8 mouse cellular contexts compared by ENCODE assay signal in the genomic region with DNA sequence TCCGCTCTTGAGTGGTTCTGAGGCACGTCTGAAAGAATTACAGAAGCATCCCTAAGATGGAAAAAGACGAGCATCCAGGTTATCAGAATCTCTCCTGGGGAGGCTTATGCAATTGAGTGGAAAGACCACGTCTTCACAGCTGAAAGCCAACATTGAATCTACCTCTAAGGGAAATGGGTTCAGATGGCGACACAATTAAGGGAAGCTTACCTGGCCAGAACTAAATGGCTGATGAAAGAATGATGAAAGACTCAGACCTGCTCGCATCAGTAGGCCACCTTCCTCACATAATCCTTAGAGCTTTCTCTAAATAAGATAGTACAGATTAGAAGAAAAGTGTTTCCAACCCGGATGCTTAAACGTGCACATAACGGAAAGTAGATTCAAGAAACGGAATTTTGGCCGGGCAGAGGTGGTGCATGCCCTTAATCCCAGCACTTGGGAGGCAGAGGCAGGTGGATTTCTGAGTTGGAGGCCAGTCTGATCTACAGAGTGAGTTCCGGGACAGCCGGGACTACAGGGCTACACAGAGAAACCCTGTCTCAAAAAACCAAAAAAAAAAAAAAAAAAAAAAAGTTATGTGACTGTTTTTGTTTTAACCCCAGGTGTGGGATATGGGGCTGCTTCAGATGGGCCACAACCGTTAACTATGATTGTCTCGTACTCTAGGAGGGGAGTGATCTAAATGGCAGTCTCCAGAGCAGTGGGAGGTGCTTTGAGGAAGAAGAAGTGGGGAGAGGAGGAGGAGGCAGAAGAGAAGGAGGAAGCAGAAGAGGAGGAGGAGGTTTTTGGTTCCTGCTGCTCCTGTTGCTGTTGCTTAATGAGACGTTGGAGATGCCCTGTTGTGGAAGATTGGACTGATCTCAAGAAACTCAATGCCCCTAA. TPM values are rescaled to one million over a fixed set of nuclear protein-coding genes. Genes with fewer than 3 reads are reported as not detected.
A peak's percentile ranks its signal among the peaks of the same experiment; 100 is the strongest.
DNase-seq lines count a peak whose midpoint lies in the region; ATAC-seq and TF ChIP-seq lines count a peak whose summit lies in the region.

No protein-coding gene starts in this region.

- TF ChIP-seq POLR2A in kidney, adult 2 months (IDR thresholded peaks at IDR 0.05; ENCODE audit: low read depth, low read length) = no peak

- H3K9ac ChIP-seq in forebrain, embryonic 16.5 days (replicated peaks; ENCODE audit: low read depth, low read length) = peak overlapping the region; percentile 88
- H3K9ac ChIP-seq in liver, embryonic 14.5 days (replicated peaks) = peak overlapping the region; percentile 97
- peak overlapping the region; percentile 96 for H3K9ac ChIP-seq in stomach, embryonic 16.5 days (ENCODE audit: low read length)

- H3K27ac ChIP-seq in kidney, adult 2 months (ENCODE audit: insufficient read depth, low read depth, low read length) = peak overlapping the region; percentile 42
- peak overlapping the region; percentile 99 for H3K27ac ChIP-seq in forebrain, embryonic 16.5 days (ENCODE audit: low read length)
- H3K27ac ChIP-seq in liver, embryonic 14.5 days = peak overlapping the region; percentile 90
- H3K27ac ChIP-seq in stomach, embryonic 16.5 days (ENCODE audit: low read length) = peak overlapping the region; percentile 97

- peak overlapping the region; percentile 77 for H3K4me2 ChIP-seq in forebrain, embryonic 16.5 days (ENCODE audit: low read length)
- H3K4me2 ChIP-seq in liver, embryonic 14.5 days (ENCODE audit: low read depth) = peak overlapping the region; percentile 97
- peak overlapping the region; percentile 74 for H3K4me2 ChIP-seq in stomach, embryonic 16.5 days (ENCODE audit: low read depth, low read length)

- H3K36me3 ChIP-seq in kidney, adult 2 months (ENCODE audit: control insufficient read depth, insufficient read depth, low read length) = no peaks in the 10 kb centered on the region
- 0 out of 2 replicates have a peak, but pooled peaks cover 4% of the 10 kb centered on the region for H3K36me3 ChIP-seq in forebrain, embryonic 16.5 days (ENCODE audit: control insufficient read depth, insufficient read depth)
- no peaks in the 10 kb centered on the region for H3K36me3 ChIP-seq in liver, embryonic 14.5 days (replicated peaks; ENCODE audit: control insufficient read depth, insufficient read depth, low read depth)
- 0 out of 2 replicates have a peak, but pooled peaks cover 5% of the 10 kb centered on the region for H3K36me3 ChIP-seq in stomach, embryonic 16.5 days (ENCODE audit: control insufficient read depth, insufficient read depth, low read length)

- TF ChIP-seq EP300 in liver, embryonic 14.5 days (IDR thresholded peaks at IDR 0.05; ENCODE audit: low read depth) = no peak

- TF ChIP-seq CTCF in kidney, adult 2 months (conservative IDR thresholded peaks at IDR 0.05; ENCODE audit: insufficient read depth, insufficient read length, low read depth, low read length) = no peak
- TF ChIP-seq CTCF in liver, embryonic 14.5 days (IDR thresholded peaks at IDR 0.05; ENCODE audit: low read depth) = no peak

- H3K9me3 ChIP-seq in forebrain, embryonic 16.5 days (ENCODE audit: control insufficient read depth, low read length) = peaks cover 2% of the 10 kb centered on the region; the same call in 1 of the 2 replicates
- no peaks in the 10 kb centered on the region for H3K9me3 ChIP-seq in liver, embryonic 14.5 days (ENCODE audit: control insufficient read depth, low read length)
- peaks cover 5% of the 10 kb centered on the region; the same call in 1 of the 2 replicates for H3K9me3 ChIP-seq in stomach, embryonic 16.5 days (replicated peaks; ENCODE audit: control insufficient read depth, low read length)

- peak overlapping the region; percentile 98 for H3K4me3 ChIP-seq in kidney, adult 2 months (ENCODE audit: insufficient read depth, low read depth, low read length)
- peak overlapping the region; percentile 90 for H3K4me3 ChIP-seq in forebrain, embryonic 16.5 days (replicated peaks; ENCODE audit: low read length)
- peak overlapping the region; percentile 95 to 96 for H3K4me3 ChIP-seq in liver, embryonic 14.5 days (ENCODE audit: insufficient read depth in 1 of 2, low read depth in 2 of 2, low read length in 2 of 2)
- peak overlapping the region; percentile 92 for H3K4me3 ChIP-seq in stomach, embryonic 16.5 days (replicated peaks; ENCODE audit: low read length)

- H3K4me1 ChIP-seq in kidney, adult 2 months (ENCODE audit: control insufficient read depth, insufficient read depth, low read length) = peaks cover 2% of the 10 kb centered on the region; the same call in 1 of the 2 replicates
- peaks cover 26% of the 10 kb centered on the region for H3K4me1 ChIP-seq in forebrain, embryonic 16.5 days (replicated peaks; ENCODE audit: control insufficient read depth, insufficient read depth, low read length)
- peaks cover 49 to 53% of the 10 kb centered on the region in 2 experiments for H3K4me1 ChIP-seq in liver, embryonic 14.5 days (replicated peaks; ENCODE audit: control insufficient read depth in 2 of 2, insufficient read depth in 2 of 2, low read length in 1 of 2)
- H3K4me1 ChIP-seq in stomach, embryonic 16.5 days (ENCODE audit: control insufficient read depth, insufficient read depth, low read length) = peaks cover 16% of the 10 kb centered on the region

- DNase-seq in kidney, adult 2 months = no peak
- DNase-seq in kidney, adult 18-20 months = no peak
- DNase-seq in MEL-GATA-1-ER (ENCODE audit: extremely low read depth, low read depth) = peak; percentile 92
- DNase-seq in liver, embryonic 14.5 days (ENCODE audit: low read depth in 3 of 3, low spot score in 3 of 3) = no peak
- no peak for DNase-seq in urinary bladder, postnatal 36 days (ENCODE audit: low spot score in 2 of 2)
- no peak for DNase-seq in urinary bladder, adult 2 months (ENCODE audit: low spot score)

- no peak for ATAC-seq in forebrain, embryonic 16.5 days
- no peak for ATAC-seq in liver, embryonic 14.5 days (ENCODE audit: insufficient read depth)
- no peak for ATAC-seq in stomach, embryonic 16.5 days (ENCODE audit: insufficient read depth, low FRiP score)

- no peaks in the 10 kb centered on the region for H3K27me3 ChIP-seq in kidney, adult 2 months (replicated peaks; ENCODE audit: control insufficient read depth, insufficient read depth, low read length)
- no peaks in the 10 kb centered on the region for H3K27me3 ChIP-seq in forebrain, embryonic 16.5 days (replicated peaks; ENCODE audit: control insufficient read depth, insufficient read depth, low read length)
- H3K27me3 ChIP-seq in liver, embryonic 14.5 days (ENCODE audit: control insufficient read depth, insufficient read depth, low read length) = no peaks in the 10 kb centered on the region
- H3K27me3 ChIP-seq in stomach, embryonic 16.5 days (ENCODE audit: control insufficient read depth, insufficient read depth, low read length) = no peaks in the 10 kb centered on the region

- 16% methylated on average over 16 of the region's 16 CpGs for WGBS in kidney, adult 2 months
- 17% methylated on average over 16 of the region's 16 CpGs for WGBS in forebrain, embryonic 16.5 days
- 6% methylated on average over 16 of the region's 16 CpGs for WGBS in liver, embryonic 14.5 days (ENCODE audit: insufficient replicate concordance)
- 18% methylated on average over 16 of the region's 16 CpGs for WGBS in stomach, embryonic 16.5 days

RNA-seq across cellular contexts. Expression of gene March6, which starts 0.8 kb away (rescaled TPM):
- polyA plus RNA-seq in kidney, adult 2 months (2012; rRNA removed) = 36.1 and 46.6 TPM in 2 replicates
- 95.4 and 96.8 TPM in 2 replicates for polyA plus RNA-seq in forebrain, embryonic 16.5 days (2015; fragmentation: Nextera tagmentation; extraction: Ambion mirVana)
- 6.9 and 9.0 TPM in 2 replicates for polyA plus RNA-seq in liver, embryonic 14.5 days (2012; rRNA removed)
- polyA plus RNA-seq in liver, embryonic 14.5 days (2014; fragmentation: Nextera tagmentation; extraction: Ambion mirVana) = 12.7 and 15.3 TPM in 2 replicates
- polyA plus RNA-seq in stomach, embryonic 16.5 days (2015; fragmentation: Nextera tagmentation; extraction: Ambion mirVana) = 30.1 and 30.2 TPM in 2 replicates
- 29.9 and 37.2 TPM in 2 replicates for polyA plus RNA-seq in urinary bladder, adult 2 months (2012; rRNA removed)

RNA-seq across cellular contexts. Expression of gene Cmbl, which starts 33.5 kb away (rescaled TPM):
- polyA plus RNA-seq in kidney, adult 2 months (2012; rRNA removed) = 343 and 361 TPM in 2 replicates
- polyA plus RNA-seq in forebrain, embryonic 16.5 days (2015; fragmentation: Nextera tagmentation; extraction: Ambion mirVana) = 8.6 and 8.9 TPM in 2 replicates
- 5.1 and 5.5 TPM in 2 replicates for polyA plus RNA-seq in liver, embryonic 14.5 days (2012; rRNA removed)
- 5.0 and 6.8 TPM in 2 replicates for polyA plus RNA-seq in liver, embryonic 14.5 days (2014; fragmentation: Nextera tagmentation; extraction: Ambion mirVana)
- polyA plus RNA-seq in stomach, embryonic 16.5 days (2015; fragmentation: Nextera tagmentation; extraction: Ambion mirVana) = 21.7 and 24.3 TPM in 2 replicates
- polyA plus RNA-seq in urinary bladder, adult 2 months (2012; rRNA removed) = 57.5 and 62.9 TPM in 2 replicates

Comparison
In these comparisons a context has a peak if more than half of its experiments do, and no peak if none do; other contexts are left out.
1. H3K27ac ChIP-seq: peak in every context shown above with its lines; median percentile 99 in forebrain, embryonic 16.5 days; 97 in stomach, embryonic 16.5 days; 90 in liver, embryonic 14.5 days; 42 in kidney, adult 2 months.